Mouse (Mus musculus) kidney, postnatal 4 days (tissue): ENCODE results near the gene Olfr222.
"Not testable (repeated sequence)": the region's sequence is repeated elsewhere in the genome, so short reads cannot be mapped to it uniquely, and the experiment has no call there.

Experiments
- DNase-seq, 2 experiments: peaks; one replicate each; pipeline ENCODE4 v3.0.0; 2021; ENCODE audit warnings: mixed read lengths in 2 of 2

Gene Olfr222

GRCm38 (mm10) chr11:59576135-59576534 is at the start of gene Olfr222:
TSS of gene Olfr222 (minus strand) at chr11:59576235.
- DNase-seq, result not testable (repeated sequence)

GRCm38 (mm10) chr11:59624017-59624630 is 48.1 kb upstream of the Olfr222 start:
- peak; percentile 71 to 77 for DNase-seq

- DNase-seq, result no peak
These were observed 46.2 kb upstream of the Olfr222 start for GRCm38 (mm10) chr11:59622214-59622613.

GRCm38 (mm10) chr11:59616986-59617385 is 41.0 kb upstream of the Olfr222 start:
- DNase-seq, result not testable (repeated sequence)

- DNase-seq, result peak; percentile 41 to 54
These were observed 38.1 kb upstream of the Olfr222 start for GRCm38 (mm10) chr11:59614120-59614519.

GRCm38 (mm10) chr11:59611646-59612045 is 35.6 kb upstream of the Olfr222 start:
- no peak for DNase-seq

GRCm38 (mm10) chr11:59602287-59602686 is 26.3 kb upstream of the Olfr222 start:
- no peak for DNase-seq

- no peak for DNase-seq
These were observed 24.8 kb upstream of the Olfr222 start for GRCm38 (mm10) chr11:59600872-59601271.

GRCm38 (mm10) chr11:59599211-59599610 is 23.2 kb upstream of the Olfr222 start:
- DNase-seq, result no peak

- no peak for DNase-seq
These were observed 20.9 kb upstream of the Olfr222 start for GRCm38 (mm10) chr11:59596950-59597349.

GRCm38 (mm10) chr11:59596091-59596490 is 20.1 kb upstream of the Olfr222 start:
- no peak for DNase-seq

- DNase-seq, result no peak
These were observed 17.2 kb upstream of the Olfr222 start, which contains the start of gene Olfr223 for GRCm38 (mm10) chr11:59593189-59593588. TSS of gene Olfr223 (minus strand) at chr11:59593289.

- no peak for DNase-seq
These were observed 13.5 kb upstream of the Olfr222 start for GRCm38 (mm10) chr11:59589496-59589895.

GRCm38 (mm10) chr11:59584539-59584938 is 8.5 kb upstream of the Olfr222 start:
- peak; percentile 74 to 77 for DNase-seq

- peak in 1 of 2 experiments; percentile 22 for DNase-seq
These were observed 309 bp downstream of the Olfr222 start for GRCm38 (mm10) chr11:59575726-59576125.

GRCm38 (mm10) chr11:59569306-59569705 is 6.7 kb downstream of the Olfr222 start:
- DNase-seq, result peak; percentile 14 to 19

GRCm38 (mm10) chr11:59562837-59563236 is 13.2 kb downstream of the Olfr222 start:
- no peak for DNase-seq

GRCm38 (mm10) chr11:59562336-59562735 is 13.7 kb downstream of the Olfr222 start:
- DNase-seq, result no peak

GRCm38 (mm10) chr11:59560906-59561305 is 15.1 kb downstream of the Olfr222 start:
- DNase-seq, result no peak

- DNase-seq, result no peak
These were observed 21.5 kb downstream of the Olfr222 start for GRCm38 (mm10) chr11:59554535-59554934.

- no peak for DNase-seq
These were observed 21.9 kb downstream of the Olfr222 start for GRCm38 (mm10) chr11:59554127-59554526.

- DNase-seq, result no peak
These were observed 32.0 kb downstream of the Olfr222 start for GRCm38 (mm10) chr11:59544005-59544404.

GRCm38 (mm10) chr11:59543376-59543775 is 32.7 kb downstream of the Olfr222 start:
- no peak for DNase-seq

- DNase-seq, result no peak
These were observed 33.6 kb downstream of the Olfr222 start for GRCm38 (mm10) chr11:59542442-59542841.

GRCm38 (mm10) chr11:59541324-59541723 is 34.7 kb downstream of the Olfr222 start, which contains the start of gene Nlrp3:
TSS of gene Nlrp3 (plus strand) at chr11:59541568.
- no peak for DNase-seq
